Mouse (Mus musculus) naive thymus-derived CD4-positive, alpha-beta T cell, adult 2 months (primary cell): ENCODE measurements around the gene Setd3.

Experiments used
- DNase-seq: peaks from one replicate; pipeline ENCODE4 v3.0.0-alpha.2; 2011; ENCODE audit warnings: low read depth

Setd3 gene

GRCm38 (mm10) chr12:108179246-108179320, at the start of gene Setd3:
Gene Setd3, minus strand, starts transcription at chr12:108179314.
- DNase-seq: no peak

- no peak for DNase-seq
Observed at GRCm38 (mm10) chr12:108227527-108227926, 48.4 kb upstream of the Setd3 start.

- DNase-seq: no peak
Observed at GRCm38 (mm10) chr12:108226941-108227340, 47.8 kb upstream of the Setd3 start.

GRCm38 (mm10) chr12:108226216-108226615, 47.1 kb upstream of the Setd3 start:
- DNase-seq: no peak

GRCm38 (mm10) chr12:108225781-108226180, 46.7 kb upstream of the Setd3 start:
- no peak for DNase-seq

GRCm38 (mm10) chr12:108223357-108223756, 44.2 kb upstream of the Setd3 start:
- no peak for DNase-seq

GRCm38 (mm10) chr12:108221712-108222111, 42.6 kb upstream of the Setd3 start:
- no peak for DNase-seq

- no peak for DNase-seq
Observed at GRCm38 (mm10) chr12:108221206-108221605, 42.1 kb upstream of the Setd3 start.

- no peak for DNase-seq
Observed at GRCm38 (mm10) chr12:108220621-108221020, 41.5 kb upstream of the Setd3 start.

- DNase-seq: no peak
Observed at GRCm38 (mm10) chr12:108219825-108220616, 40.9 kb upstream of the Setd3 start.

GRCm38 (mm10) chr12:108219163-108219562, 40.0 kb upstream of the Setd3 start:
- no peak for DNase-seq

- DNase-seq: peak; percentile 43
Observed at GRCm38 (mm10) chr12:108217572-108217971, 38.5 kb upstream of the Setd3 start.

- no peak for DNase-seq
Observed at GRCm38 (mm10) chr12:108216611-108217370, 37.7 kb upstream of the Setd3 start.

- DNase-seq: no peak
Observed at GRCm38 (mm10) chr12:108215090-108215489, 36.0 kb upstream of the Setd3 start.

- DNase-seq: no peak
Observed at GRCm38 (mm10) chr12:108213090-108214041, 34.3 kb upstream of the Setd3 start.

- no peak for DNase-seq
Observed at GRCm38 (mm10) chr12:108212476-108212875, 33.4 kb upstream of the Setd3 start.

- no peak for DNase-seq
Observed at GRCm38 (mm10) chr12:108212071-108212470, 33.0 kb upstream of the Setd3 start.

- DNase-seq: no peak
Observed at GRCm38 (mm10) chr12:108210623-108211022, 31.5 kb upstream of the Setd3 start.

GRCm38 (mm10) chr12:108208726-108209438, 29.8 kb upstream of the Setd3 start:
- peak; percentile 59 for DNase-seq

- DNase-seq: no peak
Observed at GRCm38 (mm10) chr12:108208216-108208615, 29.1 kb upstream of the Setd3 start.

- peak; percentile 73 for DNase-seq
Observed at GRCm38 (mm10) chr12:108206641-108207040, 27.5 kb upstream of the Setd3 start.

GRCm38 (mm10) chr12:108204978-108205377, 25.9 kb upstream of the Setd3 start:
- no peak for DNase-seq
